In genomic region chr10:42572567-42572966, GRCm38 (mm10) we compare ENCODE assay signal across 16 mouse cellular contexts. TPM values are rescaled to one million over a fixed set of nuclear protein-coding genes. Genes with fewer than 3 reads are reported as not detected.
DNase-seq lines count a peak whose midpoint lies in the region; ATAC-seq lines count a peak whose summit lies in the region.
"Had no signal": no experiment of that assay in that cellular context is flagged by ENCODE, and none has a peak within 500 bp of the region (broad histone marks: within the 10 kb centered on the region; RNA-seq: fewer than 3 reads in every experiment).

No protein-coding gene starts in this region.

- H3K4me3 ChIP-seq in forebrain, embryonic 12.5 days (replicated peaks), result peak overlapping the region; percentile 17
- peak overlapping the region; percentile 8; the same call in 1 of the 2 replicates for H3K4me3 ChIP-seq in limb, embryonic 10.5 days
- H3K4me3 ChIP-seq in neural tube, embryonic 15.5 days (replicated peaks), result peak overlapping the region; percentile 4; the same call in 1 of the 2 replicates
- no peak overlapping the region for H3K4me3 ChIP-seq in liver, embryonic 12.5 days
- H3K4me3 ChIP-seq: embryonic facial prominence, embryonic 12.5 days had no signal

- peak overlapping the region; percentile 47 for H3K4me2 ChIP-seq in forebrain, embryonic 12.5 days
- H3K4me2 ChIP-seq in neural tube, embryonic 15.5 days, result peak overlapping the region; percentile 36
- no peak overlapping the region for H3K4me2 ChIP-seq in liver, embryonic 12.5 days
- H3K4me2 ChIP-seq: embryonic facial prominence, embryonic 12.5 days had no signal

- peak; percentile 57 for DNase-seq in retina, postnatal 1 day
- no peak for DNase-seq in retina, embryonic 14.5 days (ENCODE audit: low spot score)
- no peak for DNase-seq in limb, embryonic 10.5 days (ENCODE audit: low spot score)
- DNase-seq in gastrocnemius, postnatal 25 days, result no peak
- DNase-seq: adrenal gland, adult 2 months; cerebellum, adult 11-12 months; heart, adult 11 months; kidney, postnatal 14 days had no signal

- no peak overlapping the region for H3K27ac ChIP-seq in forebrain, embryonic 12.5 days
- H3K27ac ChIP-seq in limb, embryonic 10.5 days, result no peak overlapping the region
- no peak overlapping the region for H3K27ac ChIP-seq in neural tube, embryonic 15.5 days (replicated peaks)
- no peak overlapping the region for H3K27ac ChIP-seq in liver, embryonic 12.5 days
- H3K27ac ChIP-seq: embryonic facial prominence, embryonic 12.5 days had no signal

- H3K9me3 ChIP-seq in forebrain, embryonic 12.5 days, result no peaks in the 10 kb centered on the region
- no peaks in the 10 kb centered on the region for H3K9me3 ChIP-seq in limb, embryonic 10.5 days (replicated peaks)
- H3K9me3 ChIP-seq in neural tube, embryonic 15.5 days (replicated peaks), result no peaks in the 10 kb centered on the region
- H3K9me3 ChIP-seq in liver, embryonic 12.5 days (replicated peaks), result no peaks in the 10 kb centered on the region
- H3K9me3 ChIP-seq: embryonic facial prominence, embryonic 12.5 days had no signal

- H3K27me3 ChIP-seq in forebrain, embryonic 12.5 days, result peaks cover 48% of the 10 kb centered on the region
- H3K27me3 ChIP-seq in limb, embryonic 10.5 days (ENCODE audit: low read depth, poor library complexity, severe bottlenecking), result peaks cover 100% of the 10 kb centered on the region
- H3K27me3 ChIP-seq in neural tube, embryonic 15.5 days (replicated peaks), result peaks cover 93% of the 10 kb centered on the region
- peaks cover 97% of the 10 kb centered on the region for H3K27me3 ChIP-seq in liver, embryonic 12.5 days (replicated peaks)

- peak overlapping the region; percentile 30; the same call in 1 of the 2 replicates for H3K9ac ChIP-seq in forebrain, embryonic 12.5 days
- H3K9ac ChIP-seq in neural tube, embryonic 15.5 days (replicated peaks), result no peak overlapping the region
- H3K9ac ChIP-seq in liver, embryonic 12.5 days, result no peak overlapping the region
- H3K9ac ChIP-seq: embryonic facial prominence, embryonic 12.5 days had no signal

- ATAC-seq in forebrain, embryonic 12.5 days (ENCODE audit: low FRiP score), result peak; percentile 10; the same call in 1 of the 2 replicates
- ATAC-seq in neural tube, embryonic 15.5 days (ENCODE audit: low FRiP score), result no peak
- ATAC-seq in liver, embryonic 12.5 days, result no peak

- WGBS in forebrain, embryonic 12.5 days, result 10% methylated on average over 20 of the region's 20 CpGs
- 2% methylated on average over 20 of the region's 20 CpGs for whole genome bisulfite sequencing in limb, embryonic 10.5 days
- WGBS in neural tube, embryonic 15.5 days, result 2% methylated on average over 20 of the region's 20 CpGs
- 4% methylated on average over 20 of the region's 20 CpGs for WGBS in liver, embryonic 12.5 days (ENCODE audit: insufficient replicate concordance)

- H3K36me3 ChIP-seq in forebrain, embryonic 12.5 days (replicated peaks), result peaks cover 65% of the 10 kb centered on the region
- no peaks in the 10 kb centered on the region for H3K36me3 ChIP-seq in limb, embryonic 10.5 days
- H3K36me3 ChIP-seq in neural tube, embryonic 15.5 days, result no peaks in the 10 kb centered on the region
- H3K36me3 ChIP-seq in liver, embryonic 12.5 days, result no peaks in the 10 kb centered on the region
- H3K36me3 ChIP-seq: embryonic facial prominence, embryonic 12.5 days had no signal

- H3K4me1 ChIP-seq in forebrain, embryonic 12.5 days, result peaks cover 45% of the 10 kb centered on the region
- peaks cover 4% of the 10 kb centered on the region; the same call in 1 of the 2 replicates for H3K4me1 ChIP-seq in limb, embryonic 10.5 days
- peaks cover 8% of the 10 kb centered on the region for H3K4me1 ChIP-seq in neural tube, embryonic 15.5 days
- no peaks in the 10 kb centered on the region for H3K4me1 ChIP-seq in liver, embryonic 12.5 days
- H3K4me1 ChIP-seq: embryonic facial prominence, embryonic 12.5 days had no signal

RNA-seq across cellular contexts. Expression of gene Nr2e1, which starts 10.9 kb away (rescaled TPM):
- polyA plus RNA-seq in forebrain, embryonic 12.5 days (2016; fragmentation: Nextera tagmentation; extraction: Ambion mirVana), result 104 TPM in 2 replicates
- polyA plus RNA-seq in limb, embryonic 10.5 days (2016; fragmentation: Nextera tagmentation; extraction: Ambion mirVana), result not detected in 2 replicates
- not detected in 2 replicates for polyA plus RNA-seq in neural tube, embryonic 15.5 days (2015; fragmentation: Nextera tagmentation; extraction: Ambion mirVana)
- polyA plus RNA-seq in liver, embryonic 12.5 days (2016; fragmentation: Nextera tagmentation; extraction: Ambion mirVana), result not detected in 2 replicates
- not detected for total RNA-seq in gastrocnemius, postnatal 25 days (2021)
- total RNA-seq: adrenal gland, adult 2 months; MEL; neutrophil, adult 5-6 weeks had no signal
- polyA plus RNA-seq: adrenal gland, adult 2 months; limb, embryonic 11.5 days; urinary bladder, adult 2 months had no signal

RNA-seq across cellular contexts. Expression of gene Ostm1, which starts 11.1 kb away (rescaled TPM):
- polyA plus RNA-seq in forebrain, embryonic 12.5 days (2016; fragmentation: Nextera tagmentation; extraction: Ambion mirVana), result 63.1 and 65.4 TPM in 2 replicates
- polyA plus RNA-seq in limb, embryonic 10.5 days (2016; fragmentation: Nextera tagmentation; extraction: Ambion mirVana), result 8.4 and 8.9 TPM in 2 replicates
- polyA plus RNA-seq in neural tube, embryonic 15.5 days (2015; fragmentation: Nextera tagmentation; extraction: Ambion mirVana), result 33.7 and 36.1 TPM in 2 replicates
- 19.9 and 20.1 TPM in 2 replicates for polyA plus RNA-seq in liver, embryonic 12.5 days (2016; fragmentation: Nextera tagmentation; extraction: Ambion mirVana)
- total RNA-seq in gastrocnemius, postnatal 25 days (2021), result 10 to 100 TPM; 18.0 to 20.6 TPM

Comparison
In these comparisons a context has a peak if more than half of its experiments do, and no peak if none do; other contexts are left out.
1. RNA of gene Nr2e1, which starts 10.9 kb away (polyA plus RNA-seq): 104 TPM in forebrain, embryonic 12.5 days; not detected in limb, embryonic 10.5 days, not detected in neural tube, embryonic 15.5 days and not detected in liver, embryonic 12.5 days; every median in the first group is over 100 times any median in the second.